Mouse (Mus musculus): ENCODE data around the gene F2rl2.

- no peak for TF ChIP-seq CEBPB (IDR thresholded peaks at IDR 0.05; ENCODE audit: insufficient read depth, poor library complexity, severe bottlenecking)
- TF ChIP-seq MYOG (IDR thresholded peaks at IDR 0.05; ENCODE audit: control insufficient read depth in 1 of 3, insufficient read depth in 1 of 3, insufficient read length in 2 of 3, low read depth in 2 of 3), result no peak
These were observed 32.8 kb upstream of the F2rl2 start for GRCm38 (mm10) chr13:95663834-95664233.

Measured in myocyte (in vitro differentiated cells).